ENCODE assay signal across 8 mouse cellular contexts in the genomic region with DNA sequence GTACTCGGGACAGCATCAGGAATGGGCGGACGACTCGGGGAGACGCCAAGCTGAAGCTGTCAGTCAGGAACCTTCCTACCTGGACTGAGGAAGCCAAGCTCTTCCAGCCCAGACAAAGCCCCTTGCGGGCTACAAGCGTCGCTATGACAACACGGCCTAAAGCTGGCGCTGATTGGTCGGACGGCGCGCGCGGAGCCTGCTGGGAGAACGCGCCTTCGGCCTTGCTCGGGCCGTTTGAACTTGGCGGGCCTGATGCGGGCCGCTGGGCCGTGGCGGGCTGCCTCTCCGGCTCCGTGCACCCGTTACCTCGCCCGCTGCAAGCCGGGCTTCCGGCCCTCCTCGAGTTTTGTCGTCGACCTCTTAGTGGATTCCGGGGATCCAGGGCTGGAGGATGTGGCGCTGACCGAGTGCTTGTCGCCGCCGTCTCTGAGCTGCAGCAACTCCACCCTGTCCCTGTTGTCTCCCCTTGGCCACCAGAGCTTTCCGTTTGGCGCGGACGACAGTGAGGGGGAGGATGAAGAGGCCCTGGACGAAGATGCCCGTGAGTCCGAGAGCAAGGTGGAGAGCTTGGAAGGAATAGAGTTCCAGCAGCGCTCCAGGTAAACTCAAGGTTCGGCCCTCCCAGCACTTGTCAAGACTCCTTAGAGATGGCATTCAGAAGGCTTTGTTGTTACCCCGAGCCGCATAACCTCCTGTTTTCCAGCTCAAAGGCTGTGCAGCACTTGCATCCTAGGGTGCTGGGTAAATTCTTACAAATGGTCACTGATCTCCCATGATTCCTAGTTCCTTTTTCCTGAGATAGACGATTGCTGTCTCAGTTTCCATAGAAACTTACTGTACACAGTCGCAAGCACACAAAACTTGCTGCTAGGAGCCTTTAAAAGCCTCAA. TPM values are rescaled to one million over a fixed set of nuclear protein-coding genes. Genes with fewer than 3 reads are reported as not detected.
DNase-seq lines count a peak whose midpoint lies in the region; ATAC-seq lines count a peak whose summit lies in the region.

Gene Ccdc34, plus strand, starts transcription at position 202 of the 890 bp plus-strand sequence.

- peak within 1 kb of the TSS; percentile 83 for H3K4me3 ChIP-seq in hindbrain, embryonic 13.5 days

- under 1% methylated on average over 55 of the region's 55 CpGs for WGBS in hindbrain, embryonic 13.5 days

- no peaks in the 10 kb centered on the region for H3K9me3 ChIP-seq in hindbrain, embryonic 13.5 days

- peak within 1 kb of the TSS; percentile 74 for H3K4me2 ChIP-seq in hindbrain, embryonic 13.5 days

- peaks cover 10% of the 10 kb centered on the region for H3K36me3 ChIP-seq in hindbrain, embryonic 13.5 days

- no peaks in the 10 kb centered on the region for H3K27me3 ChIP-seq in hindbrain, embryonic 13.5 days

- ATAC-seq in hindbrain, embryonic 13.5 days (ENCODE audit: low FRiP score): peak; percentile 99

- peak within 1 kb of the TSS; percentile 94 for H3K9ac ChIP-seq in hindbrain, embryonic 13.5 days

- peak; percentile 95 for DNase-seq in Muller cell, postnatal 12 days (ENCODE audit: inconsistent ontology term)
- peak; percentile 92 for DNase-seq in cerebellum, adult 9-11 months
- DNase-seq in frontal cortex, postnatal 10 days (ENCODE audit: low spot score in 2 of 2): peak; percentile 84 to 90
- DNase-seq in layer of hippocampus, postnatal 25 days (ENCODE audit: extremely low spot score in 1 of 2, low spot score in 1 of 2): peak; percentile 80 to 83
- DNase-seq in lung, postnatal 25 days (ENCODE audit: low spot score): peak; percentile 91
- peak; percentile 97 for DNase-seq in retina, embryonic 14.5 days (ENCODE audit: low spot score)
- DNase-seq in thymus, postnatal 4 days: peak; percentile 92

- H3K27ac ChIP-seq in hindbrain, embryonic 13.5 days: peak within 1 kb of the TSS; percentile 92

- H3K4me1 ChIP-seq in hindbrain, embryonic 13.5 days (replicated peaks): peaks cover 36% of the 10 kb centered on the region

RNA-seq across cellular contexts. Expression of gene Ccdc34, which starts in this region (rescaled TPM):
- 37.8 and 39.6 TPM in 2 replicates for polyA plus RNA-seq in hindbrain, embryonic 13.5 days (2015; fragmentation: Nextera tagmentation; extraction: Ambion mirVana)
- total RNA-seq in layer of hippocampus, postnatal 25 days (2021): 10 to 100 TPM; 17.9 to 21.1 TPM

Comparison
In these comparisons a context has a peak if more than half of its experiments do, and no peak if none do; other contexts are left out.
1. Peak in every context shown above with its lines: DNase-seq, ATAC-seq, H3K4me3 ChIP-seq and H3K27ac ChIP-seq.